Mouse (Mus musculus): ENCODE measurements around the gene Usp24. TPM values are rescaled to one million over a fixed set of nuclear protein-coding genes. Genes with fewer than 3 reads are reported as not detected.

Gene Usp24
- total and polyA plus RNA-seq, 3 experiments, result 27.0 to 40.8 (median 31.9) TPM

DNA sequence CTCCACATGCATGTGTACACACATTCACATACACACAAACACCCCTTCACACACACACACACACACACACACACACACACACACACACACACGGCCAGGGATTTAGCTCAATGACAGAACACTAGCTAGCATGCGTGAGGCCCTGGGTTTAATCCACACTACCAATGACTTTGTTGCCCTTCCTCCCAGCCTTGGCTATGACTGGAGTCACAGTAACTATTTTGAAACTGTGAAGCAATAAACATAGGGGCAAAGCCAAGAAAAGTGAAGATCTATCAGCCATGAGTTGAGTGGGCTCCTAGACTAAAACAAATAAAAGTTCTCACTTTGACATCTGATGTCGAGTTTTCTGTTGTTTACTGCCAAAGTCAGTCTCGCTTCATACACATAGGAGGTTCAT, 23.2 kb upstream of the Usp24 start:
- Histone ChIP-seq H3K9me3 (replicated peaks; ENCODE audit: insufficient read depth, low read length) (no peaks in the 10 kb centered on the region), H3K36me3 (ENCODE audit: control insufficient read depth in 1 of 2, insufficient read depth in 2 of 2, low read length in 2 of 2) (peaks cover 0 to 4% of the 10 kb centered on the region in 2 experiments; a peak in 2 of 4 replicates), H3K27ac (ENCODE audit: control insufficient read depth, low read depth, low read length) (no peak overlapping the region), H3K27me3 (ENCODE audit: control insufficient read depth in 1 of 2, insufficient read depth in 2 of 2, low read length in 2 of 2) (no peaks in the 10 kb centered on the region), H3K79me2 (ENCODE audit: control insufficient read depth, insufficient read depth, low read length, poor library complexity) (no peaks in the 10 kb centered on the region), H3K9ac (ENCODE audit: control insufficient read depth, low read depth, low read length, poor library complexity, severe bottlenecking) (no peak overlapping the region), H3K4me3 (ENCODE audit: control insufficient read depth in 1 of 2, insufficient read depth in 1 of 2, low read depth in 2 of 2, low read length in 2 of 2) (no peak overlapping the region), H3K4me1 (ENCODE audit: control insufficient read depth in 1 of 2, insufficient read depth in 2 of 2, low read length in 2 of 2) (peaks cover 0 to 12% of the 10 kb centered on the region in 2 experiments; a peak in 2 of 4 replicates)
- TF ChIP-seq RCOR1 (IDR thresholded peaks at IDR 0.05; ENCODE audit: low read depth, low read length), result no peak
- TF ChIP-seq MYC (IDR thresholded peaks at IDR 0.05; ENCODE audit: low read depth, low read length), result no peak
- TF ChIP-seq GABPA (IDR thresholded peaks at IDR 0.05; ENCODE audit: low read depth, low read length), result no peak
- no peak for TF ChIP-seq EP300 (IDR thresholded peaks at IDR 0.05; ENCODE audit: low read depth in 1 of 2, low read length in 2 of 2)
- no peak for TF ChIP-seq ELF1 (IDR thresholded peaks at IDR 0.05; ENCODE audit: low read depth, low read length)
- TF ChIP-seq SIN3A (IDR thresholded peaks at IDR 0.05; ENCODE audit: low read length), result no peak
- no peak for DNase-seq (ENCODE audit: low read depth, low spot score)

DNA sequence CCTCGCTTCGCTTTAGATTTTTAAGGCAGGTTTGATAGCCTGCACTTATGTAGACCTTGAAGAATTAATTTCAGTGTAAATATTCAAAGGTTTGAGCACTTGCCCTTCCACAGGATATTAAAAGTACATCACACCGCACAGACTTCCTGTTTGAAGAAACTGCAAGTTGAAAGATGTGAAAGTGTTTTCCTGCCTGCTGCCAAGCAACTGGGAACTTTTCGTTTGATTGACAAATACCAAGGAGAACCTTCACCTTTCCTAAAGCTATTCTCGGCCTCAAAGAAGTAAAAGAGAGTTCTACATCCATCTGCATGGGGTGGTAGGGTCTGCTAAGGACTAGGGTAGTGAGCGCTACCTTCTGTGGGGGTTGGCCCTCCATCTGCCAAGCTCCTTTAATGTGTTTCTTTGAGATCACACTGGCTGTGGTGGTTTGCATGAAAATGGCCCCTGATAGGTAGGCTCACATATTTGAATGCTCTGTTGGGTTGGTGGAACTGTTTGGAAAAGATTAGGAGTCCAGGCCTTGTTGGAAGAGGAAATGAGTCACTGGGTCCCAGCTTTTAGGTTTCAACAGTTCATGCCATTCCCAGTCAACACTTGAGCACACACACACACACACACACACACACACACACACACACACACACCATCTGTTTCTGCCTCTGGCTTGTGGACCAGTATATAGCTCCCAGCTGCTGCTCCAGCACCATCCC, 22.5 kb upstream of the Usp24 start:
- H3K9ac ChIP-seq (ENCODE audit: control insufficient read depth, low read depth, low read length, poor library complexity, severe bottlenecking), result no peak overlapping the region
- peaks cover 0 to 12% of the 10 kb centered on the region in 2 experiments; a peak in 2 of 4 replicates for H3K4me1 ChIP-seq (ENCODE audit: control insufficient read depth in 1 of 2, insufficient read depth in 2 of 2, low read length in 2 of 2)
- peak; percentile 28 for DNase-seq (ENCODE audit: low read depth, low spot score)
- H3K79me2 ChIP-seq (ENCODE audit: control insufficient read depth, insufficient read depth, low read length, poor library complexity), result no peaks in the 10 kb centered on the region
- TF ChIP-seq ETS1 (IDR thresholded peaks at IDR 0.05; ENCODE audit: low read depth, low read length), result no peak
- TF ChIP-seq HCFC1 (IDR thresholded peaks at IDR 0.05; ENCODE audit: low read depth, low read length), result no peak
- TF ChIP-seq EP300 (IDR thresholded peaks at IDR 0.05; ENCODE audit: low read depth in 1 of 2, low read length in 2 of 2), result peak in 1 of 2 experiments; percentile 12; a peak in 1 of 4 replicates
- TF ChIP-seq USF1 (IDR thresholded peaks at IDR 0.05; ENCODE audit: low read depth, low read length), result no peak
- peaks cover 0 to 4% of the 10 kb centered on the region in 2 experiments; a peak in 2 of 4 replicates for H3K36me3 ChIP-seq (ENCODE audit: control insufficient read depth in 1 of 2, insufficient read depth in 2 of 2, low read length in 2 of 2)
- H3K9me3 ChIP-seq (replicated peaks; ENCODE audit: insufficient read depth, low read length), result no peaks in the 10 kb centered on the region
- H3K4me3 ChIP-seq (ENCODE audit: control insufficient read depth in 1 of 2, insufficient read depth in 1 of 2, low read depth in 2 of 2, low read length in 2 of 2), result no peak overlapping the region
- no peak overlapping the region for H3K27ac ChIP-seq (ENCODE audit: control insufficient read depth, low read depth, low read length)
- H3K27me3 ChIP-seq (ENCODE audit: control insufficient read depth in 1 of 2, insufficient read depth in 2 of 2, low read length in 2 of 2), result no peaks in the 10 kb centered on the region

DNA sequence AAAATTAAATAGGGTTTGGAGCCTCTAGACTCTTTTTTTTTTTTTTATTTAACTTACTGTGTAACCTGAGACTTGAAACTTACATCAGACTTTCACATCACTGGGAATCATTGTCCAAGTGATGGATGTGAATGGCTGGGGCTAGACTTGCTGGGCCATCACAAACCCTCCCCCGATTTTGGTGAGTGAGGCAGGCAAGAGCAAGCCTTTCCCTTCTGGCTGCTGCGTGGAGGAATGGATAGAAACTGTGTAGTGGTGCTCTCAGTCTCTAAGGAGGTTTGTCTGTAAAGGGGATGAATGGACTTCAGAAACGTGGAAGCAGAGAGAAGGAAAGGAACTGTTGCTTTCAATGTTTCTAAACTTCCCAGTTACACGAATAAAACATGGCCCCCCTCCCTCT, 20.3 kb upstream of the Usp24 start:
- Histone ChIP-seq H3K4me1 (ENCODE audit: control insufficient read depth in 1 of 2, insufficient read depth in 2 of 2, low read length in 2 of 2) (peaks cover 0 to 12% of the 10 kb centered on the region in 2 experiments; a peak in 2 of 4 replicates), H3K9ac (ENCODE audit: control insufficient read depth, low read depth, low read length, poor library complexity, severe bottlenecking) (no peak overlapping the region), H3K36me3 (ENCODE audit: control insufficient read depth in 1 of 2, insufficient read depth in 2 of 2, low read length in 2 of 2) (peaks cover 0 to 4% of the 10 kb centered on the region in 2 experiments; a peak in 2 of 4 replicates), H3K4me3 (ENCODE audit: control insufficient read depth in 1 of 2, insufficient read depth in 1 of 2, low read depth in 2 of 2, low read length in 2 of 2) (no peak overlapping the region), H3K27me3 (ENCODE audit: control insufficient read depth in 1 of 2, insufficient read depth in 2 of 2, low read length in 2 of 2) (no peaks in the 10 kb centered on the region), H3K79me2 (ENCODE audit: control insufficient read depth, insufficient read depth, low read length, poor library complexity) (no peaks in the 10 kb centered on the region), H3K27ac (ENCODE audit: control insufficient read depth, low read depth, low read length) (no peak overlapping the region), H3K9me3 (replicated peaks; ENCODE audit: insufficient read depth, low read length) (no peaks in the 10 kb centered on the region)
- no peak for DNase-seq (ENCODE audit: low read depth, low spot score)
- no peak for TF ChIP-seq E2F4 (IDR thresholded peaks at IDR 0.05; ENCODE audit: borderline replicate concordance, low read depth, low read length)
- no peak for TF ChIP-seq POLR2AphosphoS5 (IDR thresholded peaks at IDR 0.05; ENCODE audit: borderline replicate concordance, low read depth, low read length)
- TF ChIP-seq HCFC1 (IDR thresholded peaks at IDR 0.05; ENCODE audit: low read depth, low read length), result no peak
- TF ChIP-seq TAL1 (IDR thresholded peaks at IDR 0.05; ENCODE audit: low read length), result no peak
- no peak for TF ChIP-seq MXI1 (IDR thresholded peaks at IDR 0.05; ENCODE audit: low read depth, low read length)
- no peak for TF ChIP-seq USF2 (IDR thresholded peaks at IDR 0.05; ENCODE audit: borderline replicate concordance in 1 of 2, insufficient read depth in 1 of 2, low read depth in 1 of 2, low read length in 2 of 2)
- no peak for TF ChIP-seq USF1 (IDR thresholded peaks at IDR 0.05; ENCODE audit: low read depth, low read length)
- TF ChIP-seq CHD1 (IDR thresholded peaks at IDR 0.05; ENCODE audit: low read depth, low read length), result no peak
- TF ChIP-seq MAZ (IDR thresholded peaks at IDR 0.05; ENCODE audit: low read depth, low read length), result no peak
